Mouse (Mus musculus) megakaryocyte, embryonic 14.5 days (primary cell): ENCODE data around the gene Pacrg. TPM values are rescaled to one million over a fixed set of nuclear protein-coding genes. Genes with fewer than 3 reads are reported as not detected.

ENCODE experiments used
- H3K27me3 ChIP-seq: replicated peaks from 2 replicates; pipeline ENCODE3; 2012; ENCODE audit warnings: inconsistent platforms
- H3K36me3 ChIP-seq: replicated peaks from 2 replicates; pipeline ENCODE3; 2012; ENCODE audit warnings: low read length, inconsistent platforms, mixed read lengths
- H3K4me1 ChIP-seq: 2 replicates; pipeline ENCODE4 v1.6.1; 2012; ENCODE audit warnings: inconsistent platforms
- H3K4me3 ChIP-seq: replicated peaks from 2 replicates; pipeline ENCODE3; 2012; ENCODE audit warnings: moderate library complexity, mild to moderate bottlenecking, inconsistent platforms
- H3K9me3 ChIP-seq: 2 replicates; pipeline ENCODE4 v1.6.1; 2012; ENCODE audit warnings: inconsistent platforms
- FLI1 ChIP-seq: IDR thresholded peaks from 2 replicates; pipeline ENCODE4 v1.6.1; 2012; ENCODE audit warnings: low read length, inconsistent platforms, mixed read lengths
- GATA1 ChIP-seq: IDR thresholded peaks from 3 replicates; pipeline ENCODE4 v1.6.1; 2012; ENCODE audit warnings: mixed read lengths, low read length, inconsistent platforms, borderline replicate concordance
- polyA plus RNA-seq: library from polyadenylated mRNA; stranded (reverse); fragments of >175 nt; gene quantifications from 2 replicates; pipeline ENCODE4 v1.2.3, GENCODE M21; 2012; ENCODE audit warnings: low replicate concordance; ENCODE audit not compliant: insufficient read depth

Gene Pacrg
- polyA plus RNA-seq, 1 experiment = 0.10 TPM

GRCm38 (mm10) chr17:10396863-10397262 is 443.2 kb downstream of the Pacrg start:
- no peaks in the 10 kb centered on the region; the same call in 1 of the 2 replicates for H3K9me3 ChIP-seq

DNA sequence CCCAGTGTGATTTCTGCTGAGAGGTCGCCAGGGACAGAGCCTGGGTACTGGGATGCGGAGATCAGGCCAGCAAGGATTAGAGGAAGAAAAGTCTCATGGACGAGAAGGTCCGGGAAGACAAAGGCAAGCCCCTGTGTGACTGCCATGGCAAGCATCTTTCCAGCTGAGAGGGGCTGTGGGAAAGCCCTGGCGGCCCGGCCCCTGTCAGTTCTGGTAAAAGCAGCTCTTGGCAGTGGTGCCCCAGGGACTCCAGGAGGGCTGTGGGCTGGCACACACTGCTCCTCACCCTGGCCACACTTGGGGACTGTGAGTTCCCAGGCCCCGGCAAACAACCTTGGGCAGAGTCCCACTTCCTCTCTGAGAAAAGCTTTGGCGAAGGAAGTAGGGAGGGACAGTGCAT is 445.3 kb downstream of the Pacrg start:
- peaks cover 4% of the 10 kb centered on the region; the same call in 1 of the 2 replicates for H3K4me1 ChIP-seq
- 0 out of 2 replicates have a peak, but pooled peaks cover 3% of the 10 kb centered on the region for H3K9me3 ChIP-seq
- no peaks in the 10 kb centered on the region for H3K36me3 ChIP-seq
- H3K27me3 ChIP-seq = peaks cover 4% of the 10 kb centered on the region
- no peak for TF ChIP-seq FLI1
- no peak for TF ChIP-seq GATA1
- no peak overlapping the region for H3K4me3 ChIP-seq

More at GRCm38 (mm10) chr17:10396863-10397262, 443.2 kb downstream of the Pacrg start:
- no peaks in the 10 kb centered on the region for H3K36me3 ChIP-seq
- H3K4me1 ChIP-seq = no peaks in the 10 kb centered on the region; the same call in 1 of the 2 replicates
- no peak for TF ChIP-seq GATA1
- no peak for TF ChIP-seq FLI1
- no peak overlapping the region for H3K4me3 ChIP-seq
- H3K27me3 ChIP-seq = peaks cover 4% of the 10 kb centered on the region

DNA sequence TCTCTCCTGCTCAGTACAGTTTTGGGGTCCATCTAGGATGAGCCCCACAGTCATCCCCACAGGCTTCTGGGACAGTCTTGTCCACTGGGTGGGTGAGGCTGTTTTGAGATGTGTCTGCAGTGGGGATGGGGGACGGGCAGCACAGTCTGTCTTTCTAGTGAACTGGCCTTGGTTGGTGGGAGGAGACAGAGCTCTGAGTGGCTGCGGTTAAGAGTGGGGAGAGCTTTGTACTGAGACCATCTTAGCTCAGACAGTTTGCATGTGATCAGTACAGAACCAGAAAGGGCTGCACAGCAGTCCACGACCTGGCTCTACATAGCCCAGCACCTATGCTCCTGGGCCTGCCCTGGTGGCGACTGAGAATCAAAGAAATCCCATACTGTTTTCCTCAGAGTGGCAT is 446.3 kb downstream of the Pacrg start:
- H3K9me3 ChIP-seq = peaks cover 11% of the 10 kb centered on the region
- no peaks in the 10 kb centered on the region for H3K36me3 ChIP-seq
- H3K27me3 ChIP-seq = peaks cover 7% of the 10 kb centered on the region
- H3K4me3 ChIP-seq = no peak overlapping the region
- H3K4me1 ChIP-seq = peaks cover 4% of the 10 kb centered on the region; the same call in 1 of the 2 replicates
- no peak for TF ChIP-seq GATA1
- no peak for TF ChIP-seq FLI1

DNA sequence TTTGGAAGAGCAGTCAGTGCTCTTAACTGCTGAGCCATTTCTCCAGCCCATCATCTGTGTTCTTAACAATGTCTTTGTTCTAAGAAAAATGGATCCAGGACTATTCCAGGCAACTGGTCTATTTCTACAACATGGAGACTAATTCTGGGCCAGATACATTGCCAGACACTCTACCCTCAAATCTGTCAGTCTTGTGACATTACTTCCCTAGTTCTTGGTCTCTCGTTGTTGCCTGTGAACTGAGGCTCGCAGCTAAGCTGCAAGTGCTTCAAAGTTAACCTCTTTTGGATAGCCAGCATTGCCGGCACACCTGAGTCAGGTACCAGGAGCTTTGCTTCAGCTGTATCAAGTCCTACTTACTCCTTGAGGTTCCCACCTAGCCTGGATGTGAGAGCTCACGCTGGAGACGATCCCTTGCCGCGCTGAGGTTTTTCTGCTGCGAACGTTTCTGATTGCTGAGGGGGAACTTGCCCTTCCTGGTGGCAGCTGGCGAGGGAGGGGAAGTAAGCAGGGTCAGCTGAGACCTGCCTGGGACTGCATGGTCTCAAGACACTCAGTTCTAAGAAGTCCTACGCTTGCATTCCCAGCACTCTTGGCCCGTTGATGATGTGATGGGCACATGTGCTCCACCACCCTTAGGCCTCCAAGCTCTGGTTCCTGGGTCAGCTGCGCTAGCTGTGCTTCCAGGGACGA is 447.6 kb downstream of the Pacrg start:
- peak overlapping the region; percentile 62 for H3K4me3 ChIP-seq
- peaks cover 7% of the 10 kb centered on the region for H3K27me3 ChIP-seq
- peaks cover 4% of the 10 kb centered on the region; the same call in 1 of the 2 replicates for H3K4me1 ChIP-seq
- TF ChIP-seq FLI1 (no peak), GATA1 (no peak)
- no peaks in the 10 kb centered on the region for H3K36me3 ChIP-seq
- H3K9me3 ChIP-seq = peaks cover 11% of the 10 kb centered on the region

GRCm38 (mm10) chr17:10390232-10391172 is 449.6 kb downstream of the Pacrg start:
- peaks cover 7% of the 10 kb centered on the region for H3K27me3 ChIP-seq
- TF ChIP-seq FLI1 = no peak
- TF ChIP-seq GATA1 = no peak
- peak overlapping the region; percentile 62 for H3K4me3 ChIP-seq
- H3K9me3 ChIP-seq = peaks cover 11% of the 10 kb centered on the region
- peaks cover 4% of the 10 kb centered on the region; the same call in 1 of the 2 replicates for H3K4me1 ChIP-seq
- no peaks in the 10 kb centered on the region for H3K36me3 ChIP-seq

GRCm38 (mm10) chr17:10389740-10390139 is 450.4 kb downstream of the Pacrg start:
- no peaks in the 10 kb centered on the region for H3K36me3 ChIP-seq
- peaks cover 4% of the 10 kb centered on the region; the same call in 1 of the 2 replicates for H3K4me1 ChIP-seq
- peaks cover 11% of the 10 kb centered on the region for H3K9me3 ChIP-seq
- no peak overlapping the region for H3K4me3 ChIP-seq
- peaks cover 7% of the 10 kb centered on the region for H3K27me3 ChIP-seq
- no peak for TF ChIP-seq FLI1
- TF ChIP-seq GATA1 = no peak

DNA sequence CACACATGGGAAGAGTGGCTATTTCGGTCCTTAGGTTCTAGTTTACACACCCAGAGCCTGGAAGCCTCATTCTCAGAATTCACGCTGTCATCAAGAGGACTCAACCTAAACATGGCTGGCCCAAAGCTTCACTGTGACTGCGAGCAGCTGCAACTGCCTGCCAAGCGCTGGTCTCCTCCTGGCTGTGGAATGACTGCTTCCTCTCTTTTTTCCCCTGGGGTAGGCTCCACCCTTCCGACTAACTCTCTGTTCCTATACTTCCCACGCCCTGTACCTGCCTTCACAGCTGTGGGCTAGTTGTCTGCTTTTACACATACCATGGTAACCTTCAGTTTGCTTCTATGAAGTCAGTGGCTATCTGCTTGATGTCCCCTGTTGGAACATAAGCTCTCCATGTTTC is 453.6 kb downstream of the Pacrg start:
- Histone ChIP-seq H3K4me3 (no peak overlapping the region), H3K4me1 (peaks cover 4% of the 10 kb centered on the region; the same call in 1 of the 2 replicates), H3K9me3 (peaks cover 13% of the 10 kb centered on the region), H3K36me3 (no peaks in the 10 kb centered on the region), H3K27me3 (peaks cover 8% of the 10 kb centered on the region)
- no peak for TF ChIP-seq GATA1
- no peak for TF ChIP-seq FLI1

GRCm38 (mm10) chr17:10383406-10383805 is 456.7 kb downstream of the Pacrg start:
- peaks cover 14% of the 10 kb centered on the region; the same call in 1 of the 2 replicates for H3K9me3 ChIP-seq
- TF ChIP-seq GATA1 = no peak
- H3K36me3 ChIP-seq = no peaks in the 10 kb centered on the region
- no peaks in the 10 kb centered on the region for H3K4me1 ChIP-seq
- peak overlapping the region; percentile 46 for H3K4me3 ChIP-seq
- H3K27me3 ChIP-seq = peaks cover 6% of the 10 kb centered on the region

DNA sequence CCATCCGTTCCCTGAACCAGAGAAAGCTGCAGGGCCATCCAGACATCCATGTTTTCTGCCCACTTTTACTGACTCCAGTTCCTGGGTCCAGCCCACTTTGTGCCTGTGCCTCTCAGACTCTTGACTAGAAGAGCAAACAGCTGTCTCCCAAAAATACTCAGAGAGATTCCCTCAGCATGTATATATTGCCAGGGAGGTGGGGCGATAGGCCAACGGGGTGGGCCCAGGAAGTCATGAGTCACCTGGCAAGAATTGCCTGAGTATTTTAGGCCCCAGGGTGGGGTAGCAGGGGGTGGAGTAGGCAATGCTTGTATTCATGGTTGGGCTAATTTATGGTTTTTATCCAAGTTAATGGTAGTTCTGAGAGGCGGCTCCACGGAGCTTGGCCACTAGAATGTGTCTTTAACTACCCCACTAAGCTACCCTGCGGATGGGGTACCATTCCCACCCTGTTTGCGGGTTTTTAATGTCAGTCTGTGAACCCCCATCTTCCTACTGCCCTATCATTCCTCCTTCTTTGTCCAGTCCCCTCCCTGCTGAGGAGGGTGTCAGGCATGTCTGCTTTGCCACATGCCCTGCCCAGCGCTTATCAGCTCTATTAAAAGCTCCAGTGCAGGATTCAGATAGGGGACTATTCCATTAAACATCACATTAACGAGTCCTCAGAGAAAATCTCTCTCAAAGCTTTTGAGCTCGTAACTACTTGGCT is 461.5 kb downstream of the Pacrg start:
- TF ChIP-seq FLI1 (no peak), GATA1 (no peak)
- Histone ChIP-seq H3K4me1 (no peaks in the 10 kb centered on the region), H3K9me3 (peaks cover 25% of the 10 kb centered on the region), H3K36me3 (no peaks in the 10 kb centered on the region), H3K4me3 (no peak overlapping the region), H3K27me3 (peaks cover 6% of the 10 kb centered on the region)
